Mouse (Mus musculus) limb, embryonic 12.5 days (tissue): ENCODE results near the gene Wwp2. TPM values are rescaled to one million over a fixed set of nuclear protein-coding genes. Genes with fewer than 3 reads are reported as not detected.

Experiments
- ATAC-seq: fragments of 200-750 bp; cut with Nextera tagmentation; 2 replicates; pipeline ENCODE4 v1.8.0; 2017; ENCODE audit warnings: low read depth, moderate TSS enrichment; ENCODE audit not compliant: insufficient number of reproducible peaks, insufficient read depth, low FRiP score, low TSS enrichment
- H3K27ac ChIP-seq: fragments of 300-500 bp; sonication (generic); 2 replicates; pipeline ENCODE4 v1.5.1; 2016; ENCODE audit warnings: mild to moderate bottlenecking, moderate library complexity
- H3K27me3 ChIP-seq: fragments of 300-500 bp; sonication (generic); 2 replicates; pipeline ENCODE4 v1.6.1; 2016; ENCODE audit warnings: mild to moderate bottlenecking, moderate library complexity
- H3K36me3 ChIP-seq: fragments of 300-500 bp; sonication (generic); 2 replicates; pipeline ENCODE4 v1.6.1; 2016; ENCODE audit warnings: mild to moderate bottlenecking, moderate library complexity
- H3K4me1 ChIP-seq: fragments of 300-500 bp; sonication (generic); replicated peaks from 2 replicates; pipeline ENCODE4 v1.6.1; 2016
- H3K4me2 ChIP-seq: fragments of 300-500 bp; sonication (generic); 2 replicates; pipeline ENCODE4 v1.6.1; 2016; ENCODE audit warnings: mild to moderate bottlenecking, moderate library complexity
- H3K4me3 ChIP-seq: fragments of 300-500 bp; sonication (generic); replicated peaks from 2 replicates; pipeline ENCODE4 v1.5.1; 2016; ENCODE audit warnings: mild to moderate bottlenecking
- H3K9ac ChIP-seq: fragments of 300-500 bp; sonication (generic); replicated peaks from 2 replicates; pipeline ENCODE4 v1.6.1; 2016; ENCODE audit warnings: mild to moderate bottlenecking, moderate library complexity
- H3K9me3 ChIP-seq: fragments of 300-500 bp; sonication (generic); 2 replicates; pipeline ENCODE4 v1.6.1; 2016; ENCODE audit warnings: mild to moderate bottlenecking, moderate library complexity
- WGBS: fragments of 180-500 bp; shearing (Covaris S2); methylation state at CpG from one replicate; pipeline ENCODE4 v1.1.7; 2016; 5-methylcytosine and 5-hydroxymethylcytosine counted together
- polyA plus RNA-seq: library from polyadenylated mRNA; unstranded; fragments of >200 nt; fragmentation: Nextera tagmentation; extraction: Ambion mirVana; gene quantifications from 2 replicates; pipeline ENCODE4 v1.2.1, GENCODE M21; 2016

Gene Wwp2
- polyA plus RNA-seq, 1 experiment from 2014 or later = 277 TPM

- ATAC-seq = no peak
- H3K36me3 ChIP-seq = peaks cover 30% of the 10 kb centered on the region
- 92% methylated on average over 12 of the region's 12 CpGs for WGBS
Observed at GRCm38 (mm10) chr8:107540623-107541022, 104.5 kb downstream of the Wwp2 start.

GRCm38 (mm10) chr8:107541369-107541768, 105.2 kb downstream of the Wwp2 start:
- H3K9me3 ChIP-seq = no peaks in the 10 kb centered on the region
- H3K4me2 ChIP-seq = no peak overlapping the region
- peaks cover 25% of the 10 kb centered on the region for H3K4me1 ChIP-seq
- peaks cover 30% of the 10 kb centered on the region for H3K36me3 ChIP-seq
- H3K4me3 ChIP-seq = no peak overlapping the region
- H3K27ac ChIP-seq = no peak overlapping the region
- no peak for ATAC-seq
- no peak overlapping the region for H3K9ac ChIP-seq
- 84% methylated on average over 4 of the region's 4 CpGs for WGBS
- no peaks in the 10 kb centered on the region for H3K27me3 ChIP-seq

More at GRCm38 (mm10) chr8:107540623-107541022, 104.5 kb downstream of the Wwp2 start:
- H3K27ac ChIP-seq = 0 out of 2 replicates have a peak overlapping the region, but pooled peaks have one; percentile 56
- H3K9me3 ChIP-seq = no peaks in the 10 kb centered on the region
- H3K27me3 ChIP-seq = no peaks in the 10 kb centered on the region
- H3K9ac ChIP-seq = no peak overlapping the region
- H3K4me1 ChIP-seq = peaks cover 25% of the 10 kb centered on the region
- no peak overlapping the region for H3K4me3 ChIP-seq
- H3K4me2 ChIP-seq = no peak overlapping the region

- Histone ChIP-seq H3K9me3 (no peaks in the 10 kb centered on the region), H3K27me3 (no peaks in the 10 kb centered on the region), H3K4me1 (peaks cover 32% of the 10 kb centered on the region), H3K4me2 (no peak overlapping the region), H3K4me3 (no peak overlapping the region), H3K36me3 (peaks cover 38% of the 10 kb centered on the region), H3K9ac (no peak overlapping the region), H3K27ac (0 out of 2 replicates have a peak overlapping the region, but pooled peaks have one; percentile 98)
- WGBS = 95% methylated on average over 3 of the region's 3 CpGs
- ATAC-seq = no peak
Observed at GRCm38 (mm10) chr8:107542151-107542550, 106.0 kb downstream of the Wwp2 start.

GRCm38 (mm10) chr8:107543714-107544113, 107.5 kb downstream of the Wwp2 start:
- peak overlapping the region; percentile 98 for H3K27ac ChIP-seq
- WGBS = 87% methylated on average over 10 of the region's 11 CpGs
- H3K4me2 ChIP-seq = peak overlapping the region; percentile 29
- H3K36me3 ChIP-seq = peaks cover 49% of the 10 kb centered on the region
- ATAC-seq = no peak
- H3K9ac ChIP-seq = no peak overlapping the region
- H3K27me3 ChIP-seq = no peaks in the 10 kb centered on the region
- no peaks in the 10 kb centered on the region for H3K9me3 ChIP-seq
- H3K4me1 ChIP-seq = peaks cover 38% of the 10 kb centered on the region
- H3K4me3 ChIP-seq = no peak overlapping the region

GRCm38 (mm10) chr8:107544211-107544610, 108.0 kb downstream of the Wwp2 start:
- H3K4me1 ChIP-seq = peaks cover 38% of the 10 kb centered on the region
- 67% methylated on average over 8 of the region's 8 CpGs for WGBS
- H3K27ac ChIP-seq = peak overlapping the region; percentile 98
- peak; percentile 77 for ATAC-seq
- H3K36me3 ChIP-seq = peaks cover 50% of the 10 kb centered on the region
- peak overlapping the region; percentile 29 for H3K4me2 ChIP-seq
- H3K27me3 ChIP-seq = no peaks in the 10 kb centered on the region
- H3K9me3 ChIP-seq = no peaks in the 10 kb centered on the region
- no peak overlapping the region for H3K4me3 ChIP-seq
- no peak overlapping the region for H3K9ac ChIP-seq

- Histone ChIP-seq H3K4me3 (peak overlapping the region; percentile 49), H3K27ac (peak overlapping the region; percentile 98), H3K9me3 (no peaks in the 10 kb centered on the region), H3K27me3 (no peaks in the 10 kb centered on the region), H3K36me3 (peaks cover 55% of the 10 kb centered on the region), H3K4me2 (peak overlapping the region; percentile 55), H3K4me1 (peaks cover 38% of the 10 kb centered on the region), H3K9ac (peak overlapping the region; percentile 80)
- WGBS = 42% methylated on average over 10 of the region's 10 CpGs
- peak; percentile 91 for ATAC-seq
Observed at GRCm38 (mm10) chr8:107544651-107545174, 108.5 kb downstream of the Wwp2 start.

GRCm38 (mm10) chr8:107545621-107546152, 109.5 kb downstream of the Wwp2 start:
- Histone ChIP-seq H3K4me2 (peak overlapping the region; percentile 55), H3K4me1 (peaks cover 36% of the 10 kb centered on the region), H3K36me3 (peaks cover 61% of the 10 kb centered on the region), H3K9ac (peak overlapping the region; percentile 80), H3K9me3 (no peaks in the 10 kb centered on the region), H3K27me3 (no peaks in the 10 kb centered on the region), H3K27ac (peak overlapping the region; percentile 98), H3K4me3 (peak overlapping the region; percentile 49)
- no peak for ATAC-seq
- WGBS = 90% methylated on average over 11 of the region's 11 CpGs

GRCm38 (mm10) chr8:107546154-107546553, 110.0 kb downstream of the Wwp2 start:
- H3K4me1 ChIP-seq = peaks cover 32% of the 10 kb centered on the region
- H3K4me3 ChIP-seq = peak overlapping the region; percentile 49
- H3K27ac ChIP-seq = peak overlapping the region; percentile 98
- H3K27me3 ChIP-seq = no peaks in the 10 kb centered on the region
- peaks cover 61% of the 10 kb centered on the region for H3K36me3 ChIP-seq
- ATAC-seq = no peak
- 92% methylated on average over 4 of the region's 4 CpGs for WGBS
- H3K9ac ChIP-seq = peak overlapping the region; percentile 80
- peak overlapping the region; percentile 55 for H3K4me2 ChIP-seq
- no peaks in the 10 kb centered on the region for H3K9me3 ChIP-seq

- no peak for ATAC-seq
- H3K4me1 ChIP-seq = peaks cover 32% of the 10 kb centered on the region
- H3K9ac ChIP-seq = peak overlapping the region; percentile 80
- peak overlapping the region; percentile 49 for H3K4me3 ChIP-seq
- H3K4me2 ChIP-seq = peak overlapping the region; percentile 55
- H3K36me3 ChIP-seq = peaks cover 62% of the 10 kb centered on the region
- H3K27ac ChIP-seq = peak overlapping the region; percentile 98
- WGBS = 73% methylated on average over 8 of the region's 8 CpGs
- no peaks in the 10 kb centered on the region for H3K27me3 ChIP-seq
- no peaks in the 10 kb centered on the region for H3K9me3 ChIP-seq
Observed at GRCm38 (mm10) chr8:107546817-107547216, 110.7 kb downstream of the Wwp2 start.

GRCm38 (mm10) chr8:107552234-107552633, 116.1 kb downstream of the Wwp2 start:
- Histone ChIP-seq H3K27me3 (no peaks in the 10 kb centered on the region), H3K27ac (peak overlapping the region; percentile 98), H3K4me2 (peak overlapping the region; percentile 55), H3K4me1 (peaks cover 11% of the 10 kb centered on the region), H3K9ac (peak overlapping the region; percentile 80), H3K4me3 (peak overlapping the region; percentile 49), H3K9me3 (no peaks in the 10 kb centered on the region), H3K36me3 (peaks cover 96% of the 10 kb centered on the region)
- WGBS = 87% methylated on average over 6 of the region's 6 CpGs
- ATAC-seq = no peak

GRCm38 (mm10) chr8:107555231-107555630, 119.1 kb downstream of the Wwp2 start:
- ATAC-seq = no peak
- Histone ChIP-seq H3K4me1 (no peaks in the 10 kb centered on the region; the same call in 1 of the 2 replicates), H3K27ac (peak overlapping the region; percentile 73)

More at GRCm38 (mm10) chr8:107555231-107555630, 119.1 kb downstream of the Wwp2 start:
- Histone ChIP-seq H3K36me3 (peaks cover 81% of the 10 kb centered on the region), H3K27me3 (no peaks in the 10 kb centered on the region), H3K4me3 (0 out of 2 replicates have a peak overlapping the region, but pooled peaks have one; percentile 7), H3K4me2 (peak overlapping the region; percentile 30), H3K9ac (peak overlapping the region; percentile 28; the same call in 1 of the 2 replicates), H3K9me3 (no peaks in the 10 kb centered on the region)
- 92% methylated on average over 10 of the region's 10 CpGs for WGBS
